20 mouse cellular contexts compared by ENCODE assay signal in genomic region chr8:86615095-86615769, GRCm38 (mm10). TPM values are rescaled to one million over a fixed set of nuclear protein-coding genes. Genes with fewer than 3 reads are reported as not detected.
"Had no signal": no experiment of that assay in that cellular context is flagged by ENCODE, and none has a peak within 500 bp of the region (broad histone marks: within the 10 kb centered on the region; RNA-seq: fewer than 3 reads in every experiment).

No protein-coding gene starts in this region.

- H3K9ac ChIP-seq: limb, embryonic 13.5 days; lung, embryonic 15.5 days; midbrain, embryonic 12.5 days; midbrain, embryonic 15.5 days; neural tube, embryonic 13.5 days had no signal

- H3K4me2 ChIP-seq: limb, embryonic 13.5 days; lung, embryonic 15.5 days; midbrain, embryonic 12.5 days; midbrain, embryonic 15.5 days; neural tube, embryonic 13.5 days had no signal

- ATAC-seq: intestine, postnatal 0 days; midbrain, embryonic 15.5 days had no signal

- H3K9me3 ChIP-seq: limb, embryonic 10.5 days; limb, embryonic 13.5 days; lung, embryonic 15.5 days; midbrain, embryonic 12.5 days; midbrain, embryonic 15.5 days; neural tube, embryonic 13.5 days had no signal

- H3K4me1 ChIP-seq: limb, embryonic 10.5 days; limb, embryonic 13.5 days; lung, embryonic 15.5 days; midbrain, embryonic 12.5 days; midbrain, embryonic 15.5 days; neural tube, embryonic 13.5 days had no signal

- H3K27ac ChIP-seq: kidney, postnatal 0 days; layer of hippocampus, adult 2 months; limb, embryonic 10.5 days; limb, embryonic 13.5 days; lung, embryonic 15.5 days; midbrain, embryonic 12.5 days; midbrain, embryonic 15.5 days; neural tube, embryonic 13.5 days had no signal

- H3K27me3 ChIP-seq: limb, embryonic 13.5 days; lung, embryonic 15.5 days; midbrain, embryonic 12.5 days; midbrain, embryonic 15.5 days; neural tube, embryonic 13.5 days had no signal

- H3K36me3 ChIP-seq: limb, embryonic 10.5 days; limb, embryonic 13.5 days; lung, embryonic 15.5 days; midbrain, embryonic 12.5 days; midbrain, embryonic 15.5 days; neural tube, embryonic 13.5 days had no signal

- DNase-seq: kidney, adult 2 months; kidney, postnatal 25 days; layer of hippocampus, adult 9-11 months; lung, adult 18-20 months; lung, postnatal 10 days; lung, postnatal 36 days; retina, postnatal 1 day; right cerebral cortex, postnatal 25 days; thymus, adult 18-20 months; thymus, postnatal 36 days had no signal

- H3K4me3 ChIP-seq: layer of hippocampus, adult 2 months; limb, embryonic 10.5 days; limb, embryonic 13.5 days; lung, embryonic 15.5 days; midbrain, embryonic 12.5 days; midbrain, embryonic 15.5 days; myocyte; neural tube, embryonic 13.5 days had no signal

RNA-seq across cellular contexts. Expression of gene Abcc12, which starts 34.7 kb away (rescaled TPM):
- polyA plus RNA-seq: intestine, postnatal 0 days; myocyte had no signal
